Mouse (Mus musculus): ENCODE data around the gene Trmt61a. TPM values are rescaled to one million over a fixed set of nuclear protein-coding genes. Genes with fewer than 3 reads are reported as not detected.
"Not testable (repeated sequence)": the region's sequence is repeated elsewhere in the genome, so short reads cannot be mapped to it uniquely, and the experiment has no call there.

Trmt61a gene
- polyA plus RNA-seq, 1 experiment = 24.9 TPM

- no peak overlapping the region for H3K27ac ChIP-seq (ENCODE audit: insufficient read depth, low read depth, low read length)
- TF ChIP-seq POLR2A (IDR thresholded peaks at IDR 0.05; ENCODE audit: low read depth, low read length) (no peak), CTCF (IDR thresholded peaks at IDR 0.05; ENCODE audit: extremely low read depth, insufficient read length, insufficient replicate concordance, low read depth, low read length) (no peak)
- no peak overlapping the region for H3K4me3 ChIP-seq (ENCODE audit: low read depth, low read length)
- H3K4me1 ChIP-seq (ENCODE audit: control insufficient read depth, insufficient read depth, insufficient read length, low read length) = peaks cover 6% of the 10 kb centered on the region
- WGBS = 71% methylated on average over 10 of the region's 10 CpGs
- H3K27me3 ChIP-seq (ENCODE audit: control insufficient read depth, insufficient read depth, low read length) = no peaks in the 10 kb centered on the region
- H3K36me3 ChIP-seq (ENCODE audit: control insufficient read depth, insufficient read depth, low read length) = peaks cover 21% of the 10 kb centered on the region
These were observed 32.2 kb downstream of the Trmt61a start for GRCm38 (mm10) chr12:111710091-111710490.

- WGBS = under 1% methylated on average over 33 of the region's 33 CpGs
- no peak for TF ChIP-seq CTCF (IDR thresholded peaks at IDR 0.05; ENCODE audit: extremely low read depth, insufficient read length, insufficient replicate concordance, low read depth, low read length)
- TF ChIP-seq POLR2A (IDR thresholded peaks at IDR 0.05; ENCODE audit: low read depth, low read length) = no peak
- Histone ChIP-seq H3K36me3 (ENCODE audit: control insufficient read depth, insufficient read depth, low read length) (peaks cover 21% of the 10 kb centered on the region), H3K4me3 (ENCODE audit: low read depth, low read length) (peak overlapping the region; percentile 90), H3K4me1 (ENCODE audit: control insufficient read depth, insufficient read depth, insufficient read length, low read length) (peaks cover 6% of the 10 kb centered on the region; the same call in 1 of the 2 replicates), H3K27ac (ENCODE audit: insufficient read depth, low read depth, low read length) (peak overlapping the region; percentile 18; the same call in 1 of the 2 replicates), H3K27me3 (ENCODE audit: control insufficient read depth, insufficient read depth, low read length) (no peaks in the 10 kb centered on the region)
These were observed 34.6 kb downstream of the Trmt61a start for GRCm38 (mm10) chr12:111712476-111712875.

GRCm38 (mm10) chr12:111713004-111713651 is 35.2 kb downstream of the Trmt61a start, which contains the start of the genes Bag5 and Apopt1:
Bag5 (minus strand) TSS chr12:111713257.
Apopt1 (plus strand) TSS chr12:111713261.
- under 1% methylated on average over 86 of the region's 86 CpGs for WGBS
- peaks cover 6% of the 10 kb centered on the region; the same call in 1 of the 2 replicates for H3K4me1 ChIP-seq (ENCODE audit: control insufficient read depth, insufficient read depth, insufficient read length, low read length)
- H3K27me3 ChIP-seq (ENCODE audit: control insufficient read depth, insufficient read depth, low read length) = no peaks in the 10 kb centered on the region
- H3K4me3 ChIP-seq (ENCODE audit: low read depth, low read length) = peak within 1 kb of the TSS; percentile 90
- TF ChIP-seq CTCF (IDR thresholded peaks at IDR 0.05; ENCODE audit: extremely low read depth, insufficient read length, insufficient replicate concordance, low read depth, low read length) (no peak), POLR2A (IDR thresholded peaks at IDR 0.05; ENCODE audit: low read depth, low read length) (peak; percentile 83)
- peak within 1 kb of the TSS; percentile 27; the same call in 1 of the 2 replicates for H3K27ac ChIP-seq (ENCODE audit: insufficient read depth, low read depth, low read length)
- peaks cover 18% of the 10 kb centered on the region for H3K36me3 ChIP-seq (ENCODE audit: control insufficient read depth, insufficient read depth, low read length)

- H3K27me3 ChIP-seq (ENCODE audit: control insufficient read depth, insufficient read depth, low read length); H3K27ac ChIP-seq (ENCODE audit: insufficient read depth, low read depth, low read length); H3K4me1 ChIP-seq (ENCODE audit: control insufficient read depth, insufficient read depth, insufficient read length, low read length); H3K4me3 ChIP-seq (ENCODE audit: low read depth, low read length): not testable (repeated sequence)
- H3K36me3 ChIP-seq (ENCODE audit: control insufficient read depth, insufficient read depth, low read length) = peaks cover 13% of the 10 kb centered on the region
- 43% methylated on average over 6 of the region's 6 CpGs for WGBS
These were observed 36.0 kb downstream of the Trmt61a start for GRCm38 (mm10) chr12:111713880-111714279.

- no peak overlapping the region for H3K4me3 ChIP-seq (ENCODE audit: low read depth, low read length)
- TF ChIP-seq POLR2A (IDR thresholded peaks at IDR 0.05; ENCODE audit: low read depth, low read length) = no peak
- no peak for TF ChIP-seq CTCF (IDR thresholded peaks at IDR 0.05; ENCODE audit: extremely low read depth, insufficient read length, insufficient replicate concordance, low read depth, low read length)
- H3K4me1 ChIP-seq (ENCODE audit: control insufficient read depth, insufficient read depth, insufficient read length, low read length) = peaks cover 6% of the 10 kb centered on the region; the same call in 1 of the 2 replicates
- no peaks in the 10 kb centered on the region for H3K27me3 ChIP-seq (ENCODE audit: control insufficient read depth, insufficient read depth, low read length)
- H3K27ac ChIP-seq (ENCODE audit: insufficient read depth, low read depth, low read length) = no peak overlapping the region
- WGBS = over 99% methylated on average over 7 of the region's 7 CpGs
- no peaks in the 10 kb centered on the region for H3K36me3 ChIP-seq (ENCODE audit: control insufficient read depth, insufficient read depth, low read length)
These were observed 38.6 kb downstream of the Trmt61a start for GRCm38 (mm10) chr12:111716505-111716904.

GRCm38 (mm10) chr12:111718656-111719055 is 40.8 kb downstream of the Trmt61a start:
- WGBS = 73% methylated on average over 8 of the region's 8 CpGs
- TF ChIP-seq CTCF (IDR thresholded peaks at IDR 0.05; ENCODE audit: extremely low read depth, insufficient read length, insufficient replicate concordance, low read depth, low read length) (no peak), POLR2A (IDR thresholded peaks at IDR 0.05; ENCODE audit: low read depth, low read length) (no peak)
- H3K36me3 ChIP-seq (ENCODE audit: control insufficient read depth, insufficient read depth, low read length) = peaks cover 4% of the 10 kb centered on the region; the same call in 1 of the 2 replicates
- no peaks in the 10 kb centered on the region for H3K4me1 ChIP-seq (ENCODE audit: control insufficient read depth, insufficient read depth, insufficient read length, low read length)
- no peak overlapping the region for H3K27ac ChIP-seq (ENCODE audit: insufficient read depth, low read depth, low read length)
- H3K4me3 ChIP-seq (ENCODE audit: low read depth, low read length) = no peak overlapping the region
- no peaks in the 10 kb centered on the region for H3K27me3 ChIP-seq (ENCODE audit: control insufficient read depth, insufficient read depth, low read length)

- TF ChIP-seq POLR2A (IDR thresholded peaks at IDR 0.05; ENCODE audit: low read depth, low read length) (no peak), CTCF (IDR thresholded peaks at IDR 0.05; ENCODE audit: extremely low read depth, insufficient read length, insufficient replicate concordance, low read depth, low read length) (no peak)
- 86% methylated on average over 4 of the region's 4 CpGs for WGBS
- Histone ChIP-seq H3K36me3 (ENCODE audit: control insufficient read depth, insufficient read depth, low read length) (peaks cover 10% of the 10 kb centered on the region), H3K4me3 (ENCODE audit: low read depth, low read length) (no peak overlapping the region), H3K27me3 (ENCODE audit: control insufficient read depth, insufficient read depth, low read length) (no peaks in the 10 kb centered on the region), H3K4me1 (ENCODE audit: control insufficient read depth, insufficient read depth, insufficient read length, low read length) (no peaks in the 10 kb centered on the region), H3K27ac (ENCODE audit: insufficient read depth, low read depth, low read length) (no peak overlapping the region)
These were observed 42.3 kb downstream of the Trmt61a start for GRCm38 (mm10) chr12:111720222-111720621.
